Mouse (Mus musculus): Measurements from ENCODE around the gene Fance.
A peak's percentile ranks its signal among the peaks of the same experiment; 100 is the strongest.

GRCm38 (mm10) chr17:28287980-28288379 lies 25.3 kb upstream of the Fance start:
- TF ChIP-seq CTCF (IDR thresholded peaks at IDR 0.05; ENCODE audit: low read depth) (peak; percentile 34), EP300 (IDR thresholded peaks at IDR 0.05; ENCODE audit: low read depth) (no peak)
